Mouse (Mus musculus) thymus, adult 18-20 months (tissue): ENCODE data around the gene Vrk1.

ENCODE experiments used
- DNase-seq, 2 experiments: peaks; one replicate each; pipeline ENCODE4 v3.0.0; 2022; ENCODE audit warnings: mixed read lengths in 2 of 2

Vrk1 gene

GRCm38 (mm10) chr12:106059873-106060573 lies 50.0 kb downstream of the Vrk1 start:
- no peak for DNase-seq

GRCm38 (mm10) chr12:106070434-106071155 lies 60.6 kb downstream of the Vrk1 start:
- no peak for DNase-seq

GRCm38 (mm10) chr12:106071575-106072166 lies 61.6 kb downstream of the Vrk1 start:
- no peak for DNase-seq

DNA sequence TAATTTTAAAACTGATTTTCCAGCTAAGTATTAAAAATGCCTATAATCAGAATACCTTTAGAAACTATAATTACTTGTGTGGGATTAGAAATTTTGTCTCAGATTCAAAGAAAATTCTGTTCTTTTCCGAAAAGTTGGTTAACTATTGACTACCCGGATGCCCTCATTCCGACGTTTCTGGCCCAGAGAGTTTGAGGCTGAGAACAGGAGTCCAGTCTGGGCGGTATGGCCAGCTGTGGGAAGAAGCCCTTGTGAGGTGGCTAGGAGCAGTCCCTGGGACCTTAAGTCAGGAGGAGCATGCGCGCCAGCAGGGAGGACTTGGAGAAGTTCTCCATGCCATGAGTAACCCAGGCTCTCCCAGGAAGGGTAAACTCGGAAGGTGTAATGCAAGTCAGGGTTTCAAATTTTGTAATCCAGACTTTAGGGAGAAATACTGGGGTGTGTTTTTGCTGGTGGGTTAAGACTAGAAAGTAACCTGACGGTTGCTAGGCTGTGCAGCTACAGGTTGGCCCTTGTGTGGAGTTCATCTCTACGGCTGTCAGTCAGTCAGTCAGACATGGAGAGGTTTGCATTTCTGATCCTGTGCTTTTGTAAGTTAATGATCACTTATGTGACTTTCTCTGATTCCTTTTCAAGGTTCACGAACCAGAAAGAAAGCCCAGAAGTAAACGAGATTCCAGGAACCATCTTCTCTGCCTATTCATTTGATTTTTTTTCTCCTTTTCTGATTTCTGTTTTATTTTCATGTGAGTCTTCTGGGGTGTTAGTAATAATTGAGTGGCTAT lies 64.5 kb downstream of the Vrk1 start:
- DNase-seq = no peak

- no peak for DNase-seq
Measured at GRCm38 (mm10) chr12:106076131-106076530, 66.1 kb downstream of the Vrk1 start.

- no peak for DNase-seq
Measured at GRCm38 (mm10) chr12:106080511-106080910, 70.5 kb downstream of the Vrk1 start.

GRCm38 (mm10) chr12:106080945-106081747 lies 71.1 kb downstream of the Vrk1 start:
- no peak for DNase-seq

DNA sequence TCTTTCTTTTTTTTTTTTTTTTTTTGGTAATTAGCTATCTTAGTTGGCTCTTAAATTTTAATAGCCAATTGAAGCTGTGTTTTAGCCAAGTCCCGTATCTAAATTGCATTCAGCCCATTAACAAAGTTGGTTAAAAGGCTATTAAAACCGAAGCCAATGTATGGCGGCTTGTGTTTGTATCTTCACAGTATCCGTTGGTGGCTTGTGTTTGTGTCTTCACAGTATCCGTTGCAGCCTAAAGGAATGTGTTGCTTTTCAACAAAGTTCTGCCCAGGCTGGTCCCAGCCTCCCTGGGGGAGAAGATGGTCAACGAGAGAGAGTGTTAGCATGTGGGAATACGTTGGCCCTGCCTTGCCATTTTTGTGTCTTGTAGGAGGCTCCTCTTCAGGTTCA lies 71.7 kb downstream of the Vrk1 start:
- no peak for DNase-seq

GRCm38 (mm10) chr12:106082191-106082957 lies 72.3 kb downstream of the Vrk1 start:
- no peak for DNase-seq

GRCm38 (mm10) chr12:106082958-106083381 lies 72.9 kb downstream of the Vrk1 start:
- DNase-seq = no peak

DNA sequence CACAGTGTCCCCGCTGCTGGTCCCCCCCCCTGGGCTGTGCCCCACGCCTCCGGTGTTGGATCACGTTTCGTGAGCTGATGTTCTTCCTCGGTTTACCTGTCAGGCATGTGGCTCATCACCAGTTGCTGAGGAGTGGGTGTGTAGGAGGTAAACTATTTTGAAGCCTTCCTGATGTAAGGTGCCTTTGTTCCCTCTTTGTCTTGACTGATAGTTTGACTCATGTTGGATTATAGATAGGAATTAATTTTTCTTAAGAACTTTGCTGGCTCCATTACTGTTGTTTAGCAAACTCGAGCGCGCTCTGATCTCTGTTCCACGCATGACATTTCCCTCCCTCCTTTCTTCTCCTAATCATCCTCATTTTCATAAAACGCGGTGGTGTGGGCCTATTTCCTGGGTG lies 74.1 kb downstream of the Vrk1 start:
- no peak for DNase-seq

DNA sequence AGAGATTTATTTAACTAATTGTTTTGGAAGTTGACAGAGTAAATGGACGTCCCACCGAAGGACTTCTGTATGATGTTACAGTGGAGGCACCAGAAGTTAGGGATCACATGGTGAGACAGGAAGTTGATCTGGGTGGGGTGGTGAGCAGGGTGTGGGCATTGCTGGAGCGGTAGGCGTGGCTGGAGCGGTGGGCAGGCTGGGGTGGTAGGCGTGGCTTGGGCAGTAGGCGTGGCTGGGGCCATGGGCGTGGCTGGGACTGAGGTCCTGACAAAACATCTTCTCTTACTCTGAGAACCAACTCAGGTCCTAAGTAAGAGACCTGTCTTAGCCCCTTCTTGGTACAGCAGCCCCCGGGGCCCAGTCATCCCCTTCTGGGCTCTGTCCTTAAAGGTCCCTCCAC lies 84.8 kb downstream of the Vrk1 start:
- no peak for DNase-seq

DNA sequence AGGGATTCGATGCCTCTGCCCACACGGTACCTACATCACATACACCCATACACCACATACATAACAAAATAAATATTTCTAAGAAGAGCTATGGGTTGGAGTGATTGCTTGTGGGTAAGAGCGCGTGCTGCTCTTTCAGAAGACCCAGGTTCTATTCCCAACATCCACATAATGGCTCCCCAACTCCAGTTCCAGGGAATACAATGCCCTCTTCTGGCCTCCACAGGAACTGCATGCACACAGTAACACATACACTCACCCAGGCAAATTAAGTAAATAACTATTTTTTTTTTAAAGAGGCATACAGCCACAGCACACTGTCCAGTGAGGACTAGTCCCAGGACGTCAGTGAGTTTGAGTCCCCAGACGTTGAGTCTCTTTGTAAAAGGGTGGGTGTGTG lies 92.0 kb downstream of the Vrk1 start:
- DNase-seq = no peak

GRCm38 (mm10) chr12:106102726-106103643 lies 93.0 kb downstream of the Vrk1 start:
- DNase-seq = no peak

DNA sequence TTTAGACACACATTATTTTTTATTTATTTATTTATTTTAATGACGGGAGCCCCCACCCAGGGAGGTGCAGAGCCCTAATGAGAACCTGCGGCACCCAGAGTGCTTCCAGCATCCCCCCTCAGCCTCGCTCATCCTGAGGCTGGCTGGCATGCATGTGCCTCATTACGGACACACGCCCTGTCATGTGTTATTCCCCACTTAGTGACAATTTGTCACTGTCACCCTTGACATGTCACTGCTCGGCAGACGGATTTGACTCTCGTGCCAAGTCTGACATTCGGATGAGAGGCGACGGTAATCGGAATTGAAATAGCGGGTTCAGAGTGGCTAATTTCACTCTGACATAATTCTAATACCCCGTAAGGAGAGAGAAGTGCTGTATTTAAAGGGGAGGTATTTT lies 97.2 kb downstream of the Vrk1 start:
- DNase-seq = no peak

DNA sequence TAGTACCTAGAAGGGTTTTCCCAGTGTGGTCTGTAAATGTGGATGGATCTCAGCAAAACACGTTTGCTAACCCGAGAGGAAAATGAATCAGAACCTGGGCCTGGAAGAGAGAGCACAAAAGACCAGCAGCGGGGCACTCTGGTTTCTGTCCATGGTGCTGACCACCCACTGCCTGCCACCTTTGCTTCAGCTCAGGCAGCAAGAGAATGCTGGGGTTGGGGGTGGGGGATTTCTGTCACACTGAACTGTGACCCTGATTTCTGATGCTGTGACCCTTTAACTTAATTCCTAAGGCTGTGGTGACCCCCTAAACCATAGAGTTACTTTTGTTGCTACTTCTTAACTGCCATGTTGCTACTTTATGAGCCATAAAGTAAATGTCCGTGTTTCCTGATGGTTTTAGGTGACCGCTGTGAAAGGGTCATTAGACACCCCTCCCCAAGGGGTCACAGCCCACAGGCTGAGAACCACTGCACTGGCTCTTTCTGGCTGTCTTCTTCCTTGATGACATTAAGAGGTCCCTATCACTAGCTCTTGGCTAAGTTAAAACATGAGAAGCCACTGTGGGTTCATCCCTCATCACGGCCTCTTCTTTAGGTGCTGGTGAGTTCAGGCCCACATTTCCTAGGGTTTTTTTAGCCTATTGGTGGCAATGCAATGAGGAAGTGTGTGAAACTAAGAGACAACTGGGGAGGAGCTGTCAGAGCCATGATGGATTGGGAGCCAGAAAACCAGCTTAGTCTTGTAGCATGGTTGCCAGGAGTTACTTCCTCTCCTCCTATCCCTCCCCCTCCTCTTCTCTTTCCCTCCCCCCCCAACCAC lies 105.3 kb downstream of the Vrk1 start:
- DNase-seq = no peak

GRCm38 (mm10) chr12:106115892-106116206 lies 105.8 kb downstream of the Vrk1 start:
- DNase-seq = no peak

DNA sequence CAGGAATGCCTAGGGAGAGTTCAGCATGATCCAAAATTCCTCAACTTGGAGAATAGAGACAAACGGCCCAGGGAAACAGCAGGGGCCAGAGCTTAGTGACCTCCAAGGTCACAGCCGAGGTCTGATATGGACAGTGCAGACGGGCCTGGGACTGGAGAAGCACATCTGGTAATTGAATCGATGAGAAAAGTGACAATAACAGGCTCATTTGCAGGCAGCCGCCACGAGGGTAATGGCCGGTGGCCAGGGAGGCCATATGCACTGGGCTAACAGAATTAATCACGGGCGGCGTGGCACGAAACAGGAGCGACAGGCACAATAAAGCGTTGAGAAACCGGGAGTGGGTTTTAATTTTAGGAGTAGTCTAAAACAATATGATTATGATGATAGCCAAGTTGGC lies 113.2 kb downstream of the Vrk1 start:
- DNase-seq = no peak

GRCm38 (mm10) chr12:106124581-106124980 lies 114.6 kb downstream of the Vrk1 start:
- no peak for DNase-seq
